Mouse (Mus musculus): ENCODE results near the gene Eif2b4. TPM values are rescaled to one million over a fixed set of nuclear protein-coding genes. Genes with fewer than 3 reads are reported as not detected.

The Eif2b4 gene
- polyA plus RNA-seq, 1 experiment = 64.9 TPM

GRCm38 (mm10) chr5:31154152-31154553 lies 39.1 kb downstream of the Eif2b4 start, which contains the start of gene Mpv17:
TSS of gene Mpv17 (minus strand) at chr5:31154251.
- peak; percentile 75 for DNase-seq (ENCODE audit: low read depth)

GRCm38 (mm10) chr5:31153516-31154151 lies 39.6 kb downstream of the Eif2b4 start:
- DNase-seq (ENCODE audit: low read depth) = no peak

- no peak for DNase-seq (ENCODE audit: low read depth)
Measured at GRCm38 (mm10) chr5:31151746-31152145, 41.5 kb downstream of the Eif2b4 start.

GRCm38 (mm10) chr5:31149781-31150180 lies 43.4 kb downstream of the Eif2b4 start:
- DNase-seq (ENCODE audit: low read depth) = no peak

GRCm38 (mm10) chr5:31138968-31139425 lies 54.2 kb downstream of the Eif2b4 start:
- DNase-seq (ENCODE audit: low read depth) = no peak

- no peak for DNase-seq (ENCODE audit: low read depth)
Measured at GRCm38 (mm10) chr5:31138241-31138967, 54.8 kb downstream of the Eif2b4 start, which contains the start of gene Ucn. TSS of gene Ucn (minus strand) at chr5:31138829.

GRCm38 (mm10) chr5:31137658-31138057 lies 55.6 kb downstream of the Eif2b4 start:
- no peak for DNase-seq (ENCODE audit: low read depth)

Other genes with a start within 250 kb of the Eif2b4 start
- 3.1 and 3.5 TPM in 2 replicates for gene Cgref1, start 247.8 kb downstream of the Eif2b4 start, polyA plus RNA-seq (2012; rRNA removed)
- 335 and 336 TPM in 2 replicates for gene Preb, start 233.1 kb downstream of the Eif2b4 start, polyA plus RNA-seq (2012; rRNA removed)
- 3.1 and 3.8 TPM in 2 replicates for gene Tcf23, start 224.8 kb downstream of the Eif2b4 start, polyA plus RNA-seq (2012; rRNA removed)
- gene Atraid, start 145.1 kb downstream of the Eif2b4 start, polyA plus RNA-seq (2012; rRNA removed) = 229 and 242 TPM in 2 replicates
- 32.8 and 34.2 TPM in 2 replicates for gene Slc5a6, start 144.5 kb downstream of the Eif2b4 start, polyA plus RNA-seq (2012; rRNA removed)
- 216 and 228 TPM in 2 replicates for gene Cad, start 138.7 kb downstream of the Eif2b4 start, polyA plus RNA-seq (2012; rRNA removed)
- 0.32 and 0.46 TPM in 2 replicates for gene Dnajc5g, start 87.1 kb downstream of the Eif2b4 start, polyA plus RNA-seq (2012; rRNA removed)
- 5.7 and 11.3 TPM in 2 replicates for gene Slc30a3, start 85.2 kb downstream of the Eif2b4 start, polyA plus RNA-seq (2012; rRNA removed)
- gene Trim54, start 76.7 kb downstream of the Eif2b4 start, polyA plus RNA-seq (2012; rRNA removed) = 0.42 TPM in 1 of 2 replicates, not detected in the other
- not detected in 2 replicates for gene Ucn, start 54.6 kb downstream of the Eif2b4 start, polyA plus RNA-seq (2012; rRNA removed)
- 94.2 and 136 TPM in 2 replicates for gene Mpv17, start 39.2 kb downstream of the Eif2b4 start, polyA plus RNA-seq (2012; rRNA removed)
- gene Gm29609, start 13.5 kb downstream of the Eif2b4 start, polyA plus RNA-seq (2012; rRNA removed) = 2.6 and 3.6 TPM in 2 replicates
- gene Gtf3c2, start 13.3 kb downstream of the Eif2b4 start, polyA plus RNA-seq (2012; rRNA removed) = 45.4 TPM in 2 replicates
- gene Snx17, start 203 bp downstream of the Eif2b4 start, polyA plus RNA-seq (2012; rRNA removed) = 109 and 126 TPM in 2 replicates
- gene Zfp513, start 8.9 kb upstream of the Eif2b4 start, polyA plus RNA-seq (2012; rRNA removed) = 30.4 and 39.7 TPM in 2 replicates
- 46.5 and 80.1 TPM in 2 replicates for gene Ppm1g, start 27.3 kb upstream of the Eif2b4 start, polyA plus RNA-seq (2012; rRNA removed)
- 120 and 142 TPM in 2 replicates for gene Nrbp1, start 47.4 kb upstream of the Eif2b4 start, polyA plus RNA-seq (2012; rRNA removed)
- gene Gm9970, start 47.8 kb upstream of the Eif2b4 start, polyA plus RNA-seq (2012; rRNA removed) = 1.3 and 3.6 TPM in 2 replicates
- 36.9 and 38.7 TPM in 2 replicates for gene Krtcap3, start 58.3 kb upstream of the Eif2b4 start, polyA plus RNA-seq (2012; rRNA removed)
- 37.7 and 38.4 TPM in 2 replicates for gene Ift172, start 97.7 kb upstream of the Eif2b4 start, polyA plus RNA-seq (2012; rRNA removed)
- gene Fndc4, start 102.7 kb upstream of the Eif2b4 start, polyA plus RNA-seq (2012; rRNA removed) = 6.1 and 8.0 TPM in 2 replicates
- gene Gckr, start 104.0 kb upstream of the Eif2b4 start, polyA plus RNA-seq (2012; rRNA removed) = 0.23 and 0.53 TPM in 2 replicates

Measured in gonadal fat pad, adult 2 months (tissue).